Mouse (Mus musculus): Measurements from ENCODE around the gene Tmem210. TPM values are rescaled to one million over a fixed set of nuclear protein-coding genes. Genes with fewer than 3 reads are reported as not detected.

The Tmem210 gene
- not detected in 2 replicates for total RNA-seq (2014; rRNA removed)
- not detected in 2 replicates for polyA plus RNA-seq (2015; fragmentation: Nextera tagmentation; extraction: Ambion mirVana)

GRCm38 (mm10) chr2:25287927-25288649 is at the start of gene Tmem210:
Gene Tmem210 (plus strand): TSS chr2:25288145.
- Histone ChIP-seq H3K9me3 (ENCODE audit: low read length) (no peaks in the 10 kb centered on the region), H3K36me3 (ENCODE audit: insufficient read depth, low read length) (peaks cover 18% of the 10 kb centered on the region), H3K4me2 (ENCODE audit: low read depth, low read length) (no peak within 1 kb of the TSS), H3K27me3 (ENCODE audit: insufficient read depth, low read length) (peaks cover 16% of the 10 kb centered on the region; the same call in 1 of the 2 replicates), H3K4me3 (ENCODE audit: low read length) (no peak within 1 kb of the TSS), H3K27ac (no peak within 1 kb of the TSS), H3K9ac (replicated peaks; ENCODE audit: low read length) (no peak within 1 kb of the TSS), H3K4me1 (ENCODE audit: insufficient read depth, low read length) (peaks cover 36% of the 10 kb centered on the region; the same call in 1 of the 2 replicates)
- ATAC-seq (no peak), DNase-seq (ENCODE audit: low spot score) (no peak)
- WGBS: 64% methylated on average over 6 of the region's 6 CpGs
- no peak for TF ChIP-seq CTCF (IDR thresholded peaks at IDR 0.05; ENCODE audit: low read depth)

GRCm38 (mm10) chr2:25239766-25240165 is 48.2 kb upstream of the Tmem210 start:
- Histone ChIP-seq H3K4me3 (ENCODE audit: low read length) (no peak overlapping the region), H3K27me3 (ENCODE audit: insufficient read depth, low read length) (no peaks in the 10 kb centered on the region), H3K9ac (replicated peaks; ENCODE audit: low read length) (no peak overlapping the region), H3K27ac (no peak overlapping the region), H3K4me1 (ENCODE audit: insufficient read depth, low read length) (peaks cover 12% of the 10 kb centered on the region), H3K9me3 (ENCODE audit: low read length) (no peaks in the 10 kb centered on the region), H3K4me2 (ENCODE audit: low read depth, low read length) (no peak overlapping the region), H3K36me3 (ENCODE audit: insufficient read depth, low read length) (peaks cover 5% of the 10 kb centered on the region; the same call in 1 of the 2 replicates)
- WGBS: 88% methylated on average over 3 of the region's 3 CpGs
- DNase-seq (ENCODE audit: low spot score) (no peak), ATAC-seq (no peak)
- TF ChIP-seq CTCF (IDR thresholded peaks at IDR 0.05; ENCODE audit: low read depth): no peak

- DNase-seq (ENCODE audit: low spot score): no peak
- Histone ChIP-seq H3K27ac (peak overlapping the region; percentile 80), H3K9me3 (ENCODE audit: low read length) (no peaks in the 10 kb centered on the region), H3K4me1 (ENCODE audit: insufficient read depth, low read length) (peaks cover 12% of the 10 kb centered on the region), H3K27me3 (ENCODE audit: insufficient read depth, low read length) (no peaks in the 10 kb centered on the region), H3K4me3 (ENCODE audit: low read length) (peak overlapping the region; percentile 56; the same call in 1 of the 2 replicates), H3K4me2 (ENCODE audit: low read depth, low read length) (peak overlapping the region; percentile 88), H3K36me3 (ENCODE audit: insufficient read depth, low read length) (peaks cover 5% of the 10 kb centered on the region; the same call in 1 of the 2 replicates), H3K9ac (replicated peaks; ENCODE audit: low read length) (no peak overlapping the region)
- 52% methylated on average over 8 of the region's 8 CpGs for WGBS
- TF ChIP-seq CTCF (IDR thresholded peaks at IDR 0.05; ENCODE audit: low read depth): no peak
- 0 out of 2 replicates have a peak, but pooled peaks have one; percentile 1 for ATAC-seq
Observed at GRCm38 (mm10) chr2:25240310-25240709, 47.6 kb upstream of the Tmem210 start.

GRCm38 (mm10) chr2:25240723-25241437 is 47.1 kb upstream of the Tmem210 start:
- ATAC-seq: peak; percentile 73
- H3K4me2 ChIP-seq (ENCODE audit: low read depth, low read length): peak overlapping the region; percentile 88
- no peaks in the 10 kb centered on the region for H3K9me3 ChIP-seq (ENCODE audit: low read length)
- H3K27ac ChIP-seq: peak overlapping the region; percentile 80
- DNase-seq (ENCODE audit: low spot score): peak; percentile 87
- H3K27me3 ChIP-seq (ENCODE audit: insufficient read depth, low read length): no peaks in the 10 kb centered on the region
- under 1% methylated on average over 29 of the region's 29 CpGs for WGBS
- peak overlapping the region; percentile 56 for H3K4me3 ChIP-seq (ENCODE audit: low read length)
- peaks cover 12% of the 10 kb centered on the region for H3K4me1 ChIP-seq (ENCODE audit: insufficient read depth, low read length)
- peak overlapping the region; percentile 73; the same call in 1 of the 2 replicates for H3K9ac ChIP-seq (replicated peaks; ENCODE audit: low read length)
- no peak; the same call in 1 of the 2 replicates for TF ChIP-seq CTCF (IDR thresholded peaks at IDR 0.05; ENCODE audit: low read depth)
- H3K36me3 ChIP-seq (ENCODE audit: insufficient read depth, low read length): peaks cover 5% of the 10 kb centered on the region; the same call in 1 of the 2 replicates

GRCm38 (mm10) chr2:25241438-25241775 is 46.5 kb upstream of the Tmem210 start:
- DNase-seq (ENCODE audit: low spot score) (no peak), ATAC-seq (peak; percentile 43)
- TF ChIP-seq CTCF (IDR thresholded peaks at IDR 0.05; ENCODE audit: low read depth): no peak
- H3K9ac ChIP-seq (replicated peaks; ENCODE audit: low read length): peak overlapping the region; percentile 73; the same call in 1 of the 2 replicates
- peak overlapping the region; percentile 56 for H3K4me3 ChIP-seq (ENCODE audit: low read length)
- H3K9me3 ChIP-seq (ENCODE audit: low read length): no peaks in the 10 kb centered on the region
- H3K4me1 ChIP-seq (ENCODE audit: insufficient read depth, low read length): peaks cover 12% of the 10 kb centered on the region
- peak overlapping the region; percentile 88 for H3K4me2 ChIP-seq (ENCODE audit: low read depth, low read length)
- peaks cover 5% of the 10 kb centered on the region; the same call in 1 of the 2 replicates for H3K36me3 ChIP-seq (ENCODE audit: insufficient read depth, low read length)
- 13% methylated on average over 6 of the region's 6 CpGs for WGBS
- peak overlapping the region; percentile 80; the same call in 1 of the 2 replicates for H3K27ac ChIP-seq
- no peaks in the 10 kb centered on the region for H3K27me3 ChIP-seq (ENCODE audit: insufficient read depth, low read length)

GRCm38 (mm10) chr2:25242101-25242506 is 45.8 kb upstream of the Tmem210 start, which contains the start of the genes Rnf208 and Cysrt1:
Gene Rnf208 (plus strand): TSS chr2:25242255.
Gene Cysrt1 (minus strand): TSS chr2:25242452.
- Histone ChIP-seq H3K4me3 (ENCODE audit: low read length) (peak within 1 kb of the TSS; percentile 56), H3K9me3 (ENCODE audit: low read length) (no peaks in the 10 kb centered on the region), H3K9ac (replicated peaks; ENCODE audit: low read length) (peak within 1 kb of the TSS; percentile 73), H3K4me2 (ENCODE audit: low read depth, low read length) (peak within 1 kb of the TSS; percentile 88), H3K27ac (peak within 1 kb of the TSS; percentile 80), H3K36me3 (ENCODE audit: insufficient read depth, low read length) (peaks cover 5% of the 10 kb centered on the region; the same call in 1 of the 2 replicates), H3K27me3 (ENCODE audit: insufficient read depth, low read length) (no peaks in the 10 kb centered on the region), H3K4me1 (ENCODE audit: insufficient read depth, low read length) (peaks cover 12% of the 10 kb centered on the region)
- 0% methylated on average over 38 of the region's 59 CpGs for WGBS
- DNase-seq (ENCODE audit: low spot score) (peak; percentile 77), ATAC-seq (peak; percentile 63)
- TF ChIP-seq CTCF (IDR thresholded peaks at IDR 0.05; ENCODE audit: low read depth): no peak
